Mouse (Mus musculus): Measurements from ENCODE around the gene Zfp800. TPM values are rescaled to one million over a fixed set of nuclear protein-coding genes. Genes with fewer than 3 reads are reported as not detected.

Zfp800 gene
- polyA plus RNA-seq, 1 experiment from 2014 or later = 27.6 TPM

Other genes with a start within 250 kb of the Zfp800 start
- gene Arf5, start 25.6 kb upstream of the Zfp800 start, polyA plus RNA-seq (2015; fragmentation: Nextera tagmentation; extraction: Ambion mirVana) = 296 and 340 TPM in 2 replicates
- not detected in 2 replicates for gene Fscn3, start 29.8 kb upstream of the Zfp800 start, polyA plus RNA-seq (2015; fragmentation: Nextera tagmentation; extraction: Ambion mirVana)
- gene Gcc1, start 30.4 kb upstream of the Zfp800 start, polyA plus RNA-seq (2015; fragmentation: Nextera tagmentation; extraction: Ambion mirVana) = 9.7 and 9.9 TPM in 2 replicates
- gene Pax4, start 51.3 kb upstream of the Zfp800 start, polyA plus RNA-seq (2015; fragmentation: Nextera tagmentation; extraction: Ambion mirVana) = 1.6 and 2.5 TPM in 2 replicates
- 128 and 153 TPM in 2 replicates for gene Snd1, start 77.1 kb upstream of the Zfp800 start, polyA plus RNA-seq (2015; fragmentation: Nextera tagmentation; extraction: Ambion mirVana)